11 mouse cellular contexts compared by ENCODE assay signal in genomic region chr5:38157481-38158020, GRCm38 (mm10). TPM values are rescaled to one million over a fixed set of nuclear protein-coding genes. Genes with fewer than 3 reads are reported as not detected.
DNase-seq lines count a peak whose midpoint lies in the region; ATAC-seq and TF ChIP-seq lines count a peak whose summit lies in the region.
"Had no signal": no experiment of that assay in that cellular context is flagged by ENCODE, and none has a peak within 500 bp of the region (broad histone marks: within the 10 kb centered on the region; RNA-seq: fewer than 3 reads in every experiment).

No protein-coding gene starts in this region.

- H3K27me3 ChIP-seq in forebrain, embryonic 10.5 days (ENCODE audit: poor library complexity, severe bottlenecking) = peaks cover 60% of the 10 kb centered on the region
- peaks cover 25% of the 10 kb centered on the region for H3K27me3 ChIP-seq in intestine, embryonic 16.5 days (replicated peaks; ENCODE audit: control insufficient read depth, insufficient read depth, low read length)
- H3K27me3 ChIP-seq in neural tube, embryonic 14.5 days (ENCODE audit: control insufficient read depth, insufficient read depth, low read length) = no peaks in the 10 kb centered on the region

- peak overlapping the region; percentile 98 for H3K27ac ChIP-seq in left cerebral cortex, adult 2 months
- peak overlapping the region; percentile 95; the same call in 1 of the 2 replicates for H3K27ac ChIP-seq in forebrain, embryonic 10.5 days
- H3K27ac ChIP-seq in intestine, embryonic 16.5 days (ENCODE audit: low read length) = no peak overlapping the region
- peak overlapping the region; percentile 95 for H3K27ac ChIP-seq in neural tube, embryonic 14.5 days (ENCODE audit: low read depth, low read length)
- H3K27ac ChIP-seq in gastrocnemius, adult 2 months = no peak overlapping the region
- H3K27ac ChIP-seq: heart, adult 2 months had no signal

- intact Hi-C loops in left cerebral cortex, adult 2 months (cut with DNase I) = loop anchor here (2.0 kb wide), 1 partner anchor 41 kb away; no protein-coding TSS in a partner anchor
- intact Hi-C loops in left cerebral cortex, postnatal 25 days (cut with DNase I) = loop anchor here (2.0 kb wide), 1 partner anchor 41 kb away; no protein-coding TSS in a partner anchor
- intact Hi-C loops in gastrocnemius, adult 2 months (cut with DNase I) = no loop called here

- no peak for DNase-seq in left cerebral cortex, adult 2 months (ENCODE audit: extremely low spot score in 1 of 2, low spot score in 2 of 2)
- DNase-seq in left cerebral cortex, postnatal 25 days (ENCODE audit: low spot score in 2 of 2) = no peak
- DNase-seq in forebrain, embryonic 10.5 days (ENCODE audit: extremely low spot score, low spot score) = no peak
- no peak for DNase-seq in frontal cortex, postnatal 14 days (ENCODE audit: low spot score in 2 of 2)
- no peak for DNase-seq in gastrocnemius, adult 2 months
- DNase-seq: heart, adult 2 months; kidney, postnatal 10 days had no signal

- H3K4me2 ChIP-seq in intestine, embryonic 16.5 days (ENCODE audit: low read depth, low read length) = peak overlapping the region; percentile 89; the same call in 1 of the 2 replicates
- peak overlapping the region; percentile 89 for H3K4me2 ChIP-seq in neural tube, embryonic 14.5 days (ENCODE audit: low read depth, low read length)

- peaks cover 10% of the 10 kb centered on the region for H3K9me3 ChIP-seq in forebrain, embryonic 10.5 days
- no peaks in the 10 kb centered on the region for H3K9me3 ChIP-seq in intestine, embryonic 16.5 days (ENCODE audit: control insufficient read depth, low read length)
- H3K9me3 ChIP-seq in neural tube, embryonic 14.5 days (ENCODE audit: control insufficient read depth, low read length) = no peaks in the 10 kb centered on the region

- peak overlapping the region; percentile 93 for H3K4me3 ChIP-seq in left cerebral cortex, adult 2 months
- peak overlapping the region; percentile 89 for H3K4me3 ChIP-seq in forebrain, embryonic 10.5 days
- peak overlapping the region; percentile 68; the same call in 1 of the 2 replicates for H3K4me3 ChIP-seq in intestine, embryonic 16.5 days (ENCODE audit: low read length)
- H3K4me3 ChIP-seq in neural tube, embryonic 14.5 days (ENCODE audit: low read depth, low read length) = peak overlapping the region; percentile 95
- no peak overlapping the region for H3K4me3 ChIP-seq in gastrocnemius, adult 2 months
- H3K4me3 ChIP-seq: heart, adult 2 months had no signal

- H3K4me1 ChIP-seq in forebrain, embryonic 10.5 days = peaks cover 42% of the 10 kb centered on the region
- H3K4me1 ChIP-seq in intestine, embryonic 16.5 days (ENCODE audit: control insufficient read depth, insufficient read depth, low read length) = no peaks in the 10 kb centered on the region
- peaks cover 56% of the 10 kb centered on the region for H3K4me1 ChIP-seq in neural tube, embryonic 14.5 days (ENCODE audit: control insufficient read depth, insufficient read depth, low read length)

- no peak for ATAC-seq in intestine, embryonic 16.5 days
- no peak for ATAC-seq in neural tube, embryonic 14.5 days (ENCODE audit: low read depth)
- no peak for ATAC-seq in erythroblast, adult 5-6 weeks (replicated peaks; ENCODE audit: low FRiP score, poor library complexity, severe bottlenecking)
- ATAC-seq: CD4-positive, CD25-positive, alpha-beta regulatory T cell, adult 4 months had no signal

- 71% methylated on average over 9 of the region's 9 CpGs for WGBS in forebrain, embryonic 10.5 days
- WGBS in intestine, embryonic 16.5 days = 72% methylated on average over 9 of the region's 9 CpGs
- 42% methylated on average over 9 of the region's 9 CpGs for WGBS in neural tube, embryonic 14.5 days

- H3K36me3 ChIP-seq in forebrain, embryonic 10.5 days (replicated peaks) = peaks cover 52% of the 10 kb centered on the region
- H3K36me3 ChIP-seq in intestine, embryonic 16.5 days (ENCODE audit: control insufficient read depth, insufficient read depth, low read length) = peaks cover 5% of the 10 kb centered on the region; the same call in 1 of the 2 replicates
- H3K36me3 ChIP-seq in neural tube, embryonic 14.5 days (ENCODE audit: control insufficient read depth, insufficient read depth, low read length) = peaks cover 45% of the 10 kb centered on the region

- H3K9ac ChIP-seq in intestine, embryonic 16.5 days (ENCODE audit: low read depth, low read length) = no peak overlapping the region
- H3K9ac ChIP-seq in neural tube, embryonic 14.5 days (replicated peaks; ENCODE audit: low read depth, low read length) = peak overlapping the region; percentile 99

- TF ChIP-seq CTCF in left cerebral cortex, adult 2 months (IDR thresholded peaks at IDR 0.05) = no peak
- TF ChIP-seq CTCF in gastrocnemius, adult 2 months (IDR thresholded peaks at IDR 0.05) = no peak

RNA-seq across cellular contexts. Expression of gene Nsg1, which starts 2.2 kb away (rescaled TPM):
- 100 to 1,000 TPM; 417 to 506 TPM for total RNA-seq in left cerebral cortex, adult 2 months (2021)
- total RNA-seq in left cerebral cortex, postnatal 25 days (2021) = 100 to 1,000 TPM; 449 to 509 TPM
- polyA plus RNA-seq in forebrain, embryonic 10.5 days (2016; fragmentation: Nextera tagmentation; extraction: Ambion mirVana) = 112 and 114 TPM in 2 replicates
- polyA plus RNA-seq in intestine, embryonic 16.5 days (2015; fragmentation: Nextera tagmentation; extraction: Ambion mirVana) = 44.1 and 50.3 TPM in 2 replicates
- 321 and 367 TPM in 2 replicates for polyA plus RNA-seq in neural tube, embryonic 14.5 days (2014; fragmentation: Nextera tagmentation; extraction: Ambion mirVana)
- total RNA-seq in gastrocnemius, adult 2 months (2021) = 1 to 10 TPM; 2.4 to 2.5 TPM
- not detected in 2 replicates for total RNA-seq in erythroblast, adult 5-6 weeks (2015; ENCODE audit: low replicate concordance)
- not detected in 2 replicates for total RNA-seq in erythroblast, adult 5-6 weeks (2017; ENCODE audit: low replicate concordance)

Comparison
In these comparisons a context has a peak if more than half of its experiments do, and no peak if none do; other contexts are left out.
1. H3K27ac ChIP-seq: peak in left cerebral cortex, adult 2 months (single experiment), forebrain, embryonic 10.5 days (single experiment) and neural tube, embryonic 14.5 days (single experiment); none in intestine, embryonic 16.5 days (single experiment) and gastrocnemius, adult 2 months (single experiment).
2. RNA of gene Nsg1, which starts 2.2 kb away (total RNA-seq): 449 to 509 TPM in left cerebral cortex, postnatal 25 days and 417 to 506 TPM in left cerebral cortex, adult 2 months; 2.4 to 2.5 TPM in gastrocnemius, adult 2 months and not detected in erythroblast, adult 5-6 weeks; every median in the first group is over 100 times any median in the second.